Mouse (Mus musculus) hindbrain, embryonic 16.5 days (tissue): ENCODE measurements at regions not wholly inside any gene's neighbourhood (a gene's known extent, or its start where the extent isn't known, plus 50 kb on each side); places are given as distances from the start of the nearest gene placed in this dataset.

Source experiments
- ATAC-seq: fragments of 200-750 bp; cut with Nextera tagmentation; 2 replicates; pipeline ENCODE4 v1.8.0; 2017; ENCODE audit warnings: moderate TSS enrichment, moderate library complexity
- H3K27ac ChIP-seq: fragments of 300-500 bp; sonication (generic); 2 replicates; pipeline ENCODE4 v1.5.1; 2014; ENCODE audit warnings: low read depth, mild to moderate bottlenecking, control low read depth, low read length, moderate library complexity
- H3K27me3 ChIP-seq: fragments of 300-500 bp; sonication (generic); replicated peaks from 2 replicates; pipeline ENCODE4 v1.6.1; 2014; ENCODE audit warnings: low read length; ENCODE audit not compliant: control insufficient read depth, insufficient read depth
- H3K36me3 ChIP-seq: fragments of 300-500 bp; sonication (generic); 2 replicates; pipeline ENCODE4 v1.6.1; 2014; ENCODE audit warnings: mild to moderate bottlenecking, low read length, moderate library complexity, mixed read lengths; ENCODE audit not compliant: control insufficient read depth, insufficient read depth
- H3K4me1 ChIP-seq: fragments of 300-500 bp; sonication (generic); 2 replicates; pipeline ENCODE4 v1.6.1; 2014; ENCODE audit warnings: low read depth, low read length; ENCODE audit not compliant: control insufficient read depth, insufficient read depth
- H3K4me2 ChIP-seq: fragments of 300-500 bp; sonication (generic); 2 replicates; pipeline ENCODE4 v1.6.1; 2014; ENCODE audit warnings: mild to moderate bottlenecking, low read length, control low read depth, moderate library complexity
- H3K4me3 ChIP-seq: fragments of 300-500 bp; sonication (generic); 2 replicates; pipeline ENCODE4 v1.5.1; 2014; ENCODE audit warnings: mild to moderate bottlenecking, low read length, control low read depth, moderate library complexity
- H3K9ac ChIP-seq: fragments of 300-500 bp; sonication (generic); 2 replicates; pipeline ENCODE4 v1.6.1; 2014; ENCODE audit warnings: low read depth, mild to moderate bottlenecking, control low read depth, low read length, moderate library complexity
- H3K9me3 ChIP-seq: fragments of 300-500 bp; sonication (generic); 2 replicates; pipeline ENCODE4 v1.6.1; 2014; ENCODE audit warnings: mild to moderate bottlenecking, low read length, moderate library complexity; ENCODE audit not compliant: control insufficient read depth
- WGBS: fragments of 180-500 bp; shearing (Covaris S2); extraction: QIAGEN DNeasy Blood & Tissue Kit; methylation state at CpG from one replicate; pipeline ENCODE4 v1.1.7; 2014; 5-methylcytosine and 5-hydroxymethylcytosine counted together

- no peak for ATAC-seq
- Histone ChIP-seq H3K4me3 (no peak overlapping the region), H3K27me3 (0 out of 2 replicates have a peak, but pooled peaks cover 2% of the 10 kb centered on the region), H3K27ac (0 out of 2 replicates have a peak overlapping the region, but pooled peaks have one; percentile 39), H3K9ac (no peak overlapping the region; the same call in 1 of the 2 replicates), H3K9me3 (no peaks in the 10 kb centered on the region), H3K4me2 (peak overlapping the region; percentile 35), H3K4me1 (peaks cover 3% of the 10 kb centered on the region; the same call in 1 of the 2 replicates), H3K36me3 (no peaks in the 10 kb centered on the region)
- 40% methylated on average over 7 of the region's 7 CpGs for WGBS
Observed at GRCm38 (mm10) chr19:56232269-56232668, 54.7 kb upstream of the Habp2 start.

GRCm38 (mm10) chr19:56232950-56233349 lies 54.0 kb upstream of the Habp2 start:
- 98% methylated on average over 5 of the region's 5 CpGs for WGBS
- Histone ChIP-seq H3K4me2 (no peak overlapping the region), H3K9me3 (no peaks in the 10 kb centered on the region), H3K4me3 (no peak overlapping the region), H3K27ac (no peak overlapping the region), H3K9ac (no peak overlapping the region), H3K27me3 (0 out of 2 replicates have a peak, but pooled peaks cover 2% of the 10 kb centered on the region), H3K4me1 (peaks cover 3% of the 10 kb centered on the region; the same call in 1 of the 2 replicates), H3K36me3 (no peaks in the 10 kb centered on the region)
- ATAC-seq = no peak

DNA sequence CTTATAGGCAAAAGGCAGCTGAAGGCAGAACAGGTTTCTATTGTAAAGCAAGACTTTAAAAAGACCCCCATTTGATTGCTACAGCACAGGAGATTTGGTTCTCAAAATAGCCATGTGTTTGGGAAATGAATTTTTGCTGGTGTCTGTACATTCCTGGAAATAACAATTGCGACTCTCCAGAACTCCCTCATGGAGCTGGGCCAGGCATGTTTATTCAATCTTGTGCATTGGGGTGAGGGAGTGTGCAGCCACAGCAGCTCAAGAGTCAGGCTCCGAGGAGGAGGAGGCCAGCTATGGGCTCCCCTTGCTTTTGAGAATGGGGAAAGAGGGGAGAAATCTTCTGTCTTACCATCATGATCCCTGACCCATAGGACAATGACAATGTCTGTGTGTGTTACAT lies 51.9 kb upstream of the Habp2 start:
- Histone ChIP-seq H3K36me3 (no peaks in the 10 kb centered on the region), H3K9me3 (no peaks in the 10 kb centered on the region), H3K4me2 (no peak overlapping the region), H3K4me3 (no peak overlapping the region), H3K9ac (no peak overlapping the region), H3K27me3 (0 out of 2 replicates have a peak, but pooled peaks cover 2% of the 10 kb centered on the region), H3K27ac (no peak overlapping the region), H3K4me1 (peaks cover 3% of the 10 kb centered on the region; the same call in 1 of the 2 replicates)
- WGBS = 44% methylated on average over 2 of the region's 2 CpGs
- ATAC-seq = no peak
